Mouse (Mus musculus) erythroblast, embryonic 14.5 days (primary cell): ENCODE data around the gene D1Ertd622e. TPM values are rescaled to one million over a fixed set of nuclear protein-coding genes. Genes with fewer than 3 reads are reported as not detected.

Experiments
- H3K27me3 ChIP-seq: 2 replicates; pipeline ENCODE4 v1.6.1; 2012; ENCODE audit warnings: inconsistent platforms; ENCODE audit not compliant: control insufficient read depth
- H3K36me3 ChIP-seq: 2 replicates; pipeline ENCODE4 v1.6.1; 2012; ENCODE audit warnings: mild to moderate bottlenecking, inconsistent platforms; ENCODE audit not compliant: control insufficient read depth
- H3K4me1 ChIP-seq: 2 replicates; pipeline ENCODE4 v1.6.1; 2012; ENCODE audit warnings: inconsistent platforms; ENCODE audit not compliant: control insufficient read depth
- H3K4me3 ChIP-seq: replicated peaks from 2 replicates; pipeline ENCODE3; 2012; ENCODE audit warnings: moderate library complexity, mild to moderate bottlenecking, inconsistent platforms
- H3K9me3 ChIP-seq: 2 replicates; pipeline ENCODE4 v1.6.1; 2012; ENCODE audit warnings: low read length, inconsistent platforms, mixed read lengths; ENCODE audit not compliant: control insufficient read depth
- GATA1 ChIP-seq: IDR thresholded peaks from 2 replicates; pipeline ENCODE4 v1.6.1; 2012; ENCODE audit warnings: low read length, inconsistent platforms, mixed read lengths
- TAL1 ChIP-seq: IDR thresholded peaks from 3 replicates; pipeline ENCODE4 v1.6.1; 2012; ENCODE audit warnings: low read length, inconsistent platforms, mixed read lengths
- polyA plus RNA-seq: library from polyadenylated mRNA; stranded (reverse); fragments of >175 nt; gene quantifications from 2 replicates; pipeline ENCODE4 v1.2.3, GENCODE M21; 2012

The D1Ertd622e gene
- polyA plus RNA-seq, 1 experiment = 3.7 TPM

DNA sequence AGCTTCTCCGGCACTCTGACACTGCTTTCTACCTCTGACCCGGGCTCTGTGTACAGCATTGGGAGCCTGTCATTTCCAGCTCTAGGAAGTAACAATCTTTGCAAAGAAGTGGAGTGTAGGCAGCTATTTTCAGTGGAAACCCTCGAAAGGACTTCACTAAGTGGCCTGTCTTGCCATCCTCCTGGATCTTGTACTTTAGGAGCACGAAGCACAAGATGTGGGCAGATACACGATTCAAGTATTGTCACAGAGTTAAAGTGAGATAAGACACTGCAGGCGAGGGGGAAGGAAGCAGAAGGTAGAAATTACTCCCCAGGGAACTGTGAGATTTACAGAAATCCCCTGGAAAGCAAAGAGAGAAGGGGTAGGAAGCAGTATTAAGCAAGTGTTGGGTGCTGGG is 36.4 kb downstream of the D1Ertd622e start:
- Histone ChIP-seq H3K9me3 (no peaks in the 10 kb centered on the region), H3K4me3 (no peak overlapping the region), H3K4me1 (peaks cover 2% of the 10 kb centered on the region), H3K36me3 (peaks cover 62% of the 10 kb centered on the region), H3K27me3 (no peaks in the 10 kb centered on the region)
- TF ChIP-seq TAL1 = no peak
- TF ChIP-seq GATA1 = no peak

DNA sequence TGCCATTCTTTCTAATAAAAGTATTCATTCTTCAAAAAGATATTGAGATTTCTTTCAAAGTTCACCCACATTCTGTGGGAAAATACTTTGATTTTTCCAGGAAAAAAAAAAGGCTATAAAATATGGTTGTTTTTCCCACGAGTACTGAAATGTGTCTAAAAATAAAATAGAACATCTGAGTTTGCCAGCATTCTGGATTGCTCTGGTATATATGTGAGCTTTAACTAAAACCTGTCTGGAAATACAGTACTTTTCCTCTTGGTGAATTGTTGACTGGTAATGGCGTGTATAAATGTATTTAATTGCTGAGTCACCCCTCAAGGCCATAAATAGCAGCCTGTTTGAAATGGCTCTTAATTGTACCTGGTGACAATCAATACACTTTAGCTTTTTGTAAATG is 37.5 kb downstream of the D1Ertd622e start:
- H3K9me3 ChIP-seq = no peaks in the 10 kb centered on the region

DNA sequence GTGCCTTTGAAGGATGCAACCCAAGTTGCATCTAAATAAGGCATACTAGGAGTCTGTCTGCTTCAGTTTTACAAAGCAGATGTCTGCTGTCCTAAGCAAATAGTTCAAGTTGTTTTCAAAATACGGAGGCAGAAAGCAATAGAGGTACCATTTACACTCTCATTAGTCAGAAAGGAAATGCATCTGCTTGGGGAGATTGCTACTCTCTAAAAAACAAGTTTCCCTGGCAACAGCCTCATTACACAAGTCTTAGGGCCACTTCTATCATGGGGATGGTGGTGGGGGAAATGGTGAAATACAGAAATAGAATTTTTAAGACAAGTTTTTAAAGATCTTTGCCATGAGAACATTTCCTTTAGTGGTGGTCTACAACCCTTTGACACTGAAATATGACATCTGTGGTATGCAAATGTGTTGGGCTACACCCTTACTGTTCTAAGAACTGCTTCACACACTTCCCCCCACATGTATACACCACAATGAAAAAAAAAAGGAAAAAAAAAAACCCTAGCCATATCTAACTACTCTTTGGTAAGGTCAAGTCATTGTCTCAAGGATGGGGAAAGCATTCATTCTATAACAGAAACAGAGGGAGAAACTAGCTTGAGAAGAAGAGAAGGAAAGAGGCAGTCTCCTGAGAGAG is 38.5 kb downstream of the D1Ertd622e start:
- TF ChIP-seq GATA1 (no peak), TAL1 (no peak)
- no peak overlapping the region for H3K4me3 ChIP-seq

More for the DNA sequence above, 37.5 kb downstream of the D1Ertd622e start:
- peaks cover 2% of the 10 kb centered on the region for H3K4me1 ChIP-seq
- H3K4me3 ChIP-seq = no peak overlapping the region
- H3K36me3 ChIP-seq = peaks cover 63% of the 10 kb centered on the region
- H3K27me3 ChIP-seq = no peaks in the 10 kb centered on the region
- TF ChIP-seq TAL1 (no peak), GATA1 (no peak)

DNA sequence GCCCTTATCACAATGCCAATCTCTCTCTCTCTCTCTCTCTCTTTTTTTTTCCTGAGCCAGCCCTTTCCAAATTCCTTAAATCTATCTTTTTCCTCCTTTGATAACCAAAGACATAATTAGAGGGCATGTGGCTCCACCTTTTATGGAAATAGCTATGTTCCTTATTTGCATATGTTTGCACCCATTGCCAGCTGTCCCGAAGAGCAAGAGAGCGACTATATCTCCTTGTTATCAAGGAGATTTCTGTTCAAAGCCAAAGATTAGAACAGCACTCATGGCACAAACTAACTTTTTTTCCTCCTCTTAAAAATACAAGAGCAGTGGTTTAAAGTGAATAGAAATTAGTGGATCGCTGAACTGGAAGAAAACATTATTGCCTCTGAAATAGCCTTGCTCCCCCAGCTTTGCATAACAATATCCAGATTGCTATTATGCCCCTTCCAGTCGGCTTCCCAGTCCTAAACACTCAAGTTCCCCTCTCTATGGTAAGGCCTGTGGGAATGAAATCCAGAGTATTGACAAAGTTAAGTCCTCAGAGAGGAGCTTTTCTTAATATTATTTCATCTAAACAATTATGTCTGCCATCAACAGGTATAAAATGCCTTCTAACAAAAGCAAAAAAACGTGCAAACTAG is 39.2 kb downstream of the D1Ertd622e start:
- Histone ChIP-seq H3K4me3 (no peak overlapping the region), H3K36me3 (peaks cover 49% of the 10 kb centered on the region)
- TF ChIP-seq TAL1 (no peak), GATA1 (no peak)

More for the DNA sequence above, 38.5 kb downstream of the D1Ertd622e start:
- no peaks in the 10 kb centered on the region for H3K27me3 ChIP-seq
- peaks cover 55% of the 10 kb centered on the region for H3K36me3 ChIP-seq
- peaks cover 2% of the 10 kb centered on the region for H3K4me1 ChIP-seq
- H3K9me3 ChIP-seq = no peaks in the 10 kb centered on the region

DNA sequence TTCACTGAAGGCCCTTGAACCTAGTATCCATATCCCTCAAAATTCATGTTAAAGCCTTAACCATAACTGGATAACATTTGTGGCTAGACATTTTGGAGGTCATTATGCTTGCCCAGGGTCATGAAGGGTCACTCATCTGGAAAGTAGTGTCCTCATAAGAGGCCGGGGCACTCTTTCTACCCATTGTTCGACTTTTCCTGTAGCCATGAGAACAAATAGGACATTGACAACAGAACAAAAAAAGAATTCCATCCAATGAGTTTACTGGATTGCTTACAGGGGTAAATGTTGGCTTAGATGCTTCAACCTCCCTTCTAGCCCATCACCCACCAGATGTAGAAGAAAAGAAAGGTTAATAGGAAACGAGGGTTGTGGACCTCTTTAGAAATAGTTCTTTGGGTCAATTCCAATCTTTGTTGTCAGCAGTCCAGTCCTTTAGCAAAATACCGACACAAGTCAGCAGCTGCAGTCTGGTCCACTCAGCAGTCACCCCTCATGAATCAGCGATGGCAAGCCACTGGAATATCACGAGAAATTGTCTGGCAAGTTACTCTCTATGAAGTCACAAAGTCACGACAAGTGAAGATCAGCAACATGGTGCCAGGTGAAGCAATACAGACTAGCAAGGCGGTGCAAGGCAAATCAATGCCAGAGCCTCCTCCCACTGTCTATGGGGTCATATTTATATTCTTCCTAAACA is 42.1 kb downstream of the D1Ertd622e start:
- H3K27me3 ChIP-seq = no peaks in the 10 kb centered on the region
- TF ChIP-seq GATA1 (no peak), TAL1 (no peak)
- H3K36me3 ChIP-seq = peaks cover 23% of the 10 kb centered on the region
- peaks cover 2% of the 10 kb centered on the region for H3K4me1 ChIP-seq
- no peaks in the 10 kb centered on the region for H3K9me3 ChIP-seq
- no peak overlapping the region for H3K4me3 ChIP-seq

More for the DNA sequence above, 39.2 kb downstream of the D1Ertd622e start:
- no peaks in the 10 kb centered on the region for H3K9me3 ChIP-seq
- H3K27me3 ChIP-seq = no peaks in the 10 kb centered on the region
- H3K4me1 ChIP-seq = peaks cover 2% of the 10 kb centered on the region

DNA sequence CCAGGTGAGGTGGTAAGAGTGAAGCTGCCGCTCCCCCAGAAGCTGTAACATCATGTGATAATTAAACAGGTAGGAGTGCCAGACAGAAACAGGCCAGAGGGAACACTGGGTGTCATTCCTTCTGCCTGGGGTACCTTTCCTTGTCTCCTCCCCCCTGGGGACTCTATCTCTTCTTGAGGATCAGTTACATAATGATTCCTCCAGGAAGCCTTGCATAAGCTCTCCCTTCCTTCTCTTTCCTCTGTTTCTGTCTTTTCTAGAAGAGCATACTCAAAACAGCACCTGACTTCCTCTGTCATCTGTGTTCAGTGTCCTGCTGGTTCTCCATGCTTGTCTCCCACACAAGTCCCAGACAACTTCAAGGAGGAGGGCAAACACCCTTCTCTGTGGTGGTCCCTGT is 46.3 kb downstream of the D1Ertd622e start:
- Histone ChIP-seq H3K27me3 (no peaks in the 10 kb centered on the region), H3K4me3 (no peak overlapping the region), H3K4me1 (no peaks in the 10 kb centered on the region), H3K9me3 (no peaks in the 10 kb centered on the region), H3K36me3 (peaks cover 14% of the 10 kb centered on the region)
- no peak for TF ChIP-seq GATA1
- TF ChIP-seq TAL1 = no peak

DNA sequence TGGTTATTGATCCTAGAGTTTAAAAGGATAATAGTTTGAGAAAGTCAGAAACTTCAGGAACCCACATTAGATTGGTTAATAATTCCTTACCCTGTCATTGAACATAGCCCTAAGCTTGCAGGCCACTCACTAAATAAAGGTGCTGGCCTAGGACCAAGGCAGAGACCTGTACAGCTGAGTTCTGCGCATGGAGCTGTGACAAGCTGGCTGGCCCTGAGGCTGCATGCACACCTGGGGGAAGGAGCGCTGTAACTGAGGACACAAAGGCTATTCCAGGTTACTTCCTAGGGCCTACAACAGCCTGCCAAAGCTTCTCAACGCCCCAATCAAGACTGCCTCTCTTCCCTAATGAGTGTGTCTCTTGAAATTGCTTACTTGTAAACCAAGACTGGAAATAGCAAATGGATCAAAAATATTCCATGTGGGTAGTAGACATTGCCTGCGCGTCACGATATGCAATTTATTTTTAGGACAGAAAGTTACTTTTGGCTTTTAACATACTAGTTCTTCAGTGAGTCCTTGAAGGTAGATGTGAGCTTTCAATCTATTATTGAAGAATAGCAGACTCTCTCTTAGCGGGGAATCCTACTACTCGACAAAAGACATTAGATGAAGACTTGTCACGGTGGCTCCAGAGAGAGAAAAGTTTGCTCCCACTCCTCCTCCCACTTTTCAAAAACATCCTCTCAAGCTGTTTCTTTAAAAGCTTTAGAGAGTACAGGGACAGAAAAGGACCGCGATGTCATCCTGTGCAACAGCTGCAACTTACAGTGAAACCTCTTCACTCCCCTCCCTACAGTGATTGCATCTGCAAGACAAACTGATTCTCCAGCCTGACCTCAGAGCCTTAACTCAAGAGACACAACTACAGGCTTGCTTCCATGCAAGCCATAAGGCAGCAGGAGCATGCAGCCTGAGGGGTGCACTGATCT is 47.1 kb downstream of the D1Ertd622e start:
- Histone ChIP-seq H3K27me3 (no peaks in the 10 kb centered on the region), H3K4me1 (no peaks in the 10 kb centered on the region), H3K36me3 (peaks cover 7% of the 10 kb centered on the region), H3K4me3 (no peak overlapping the region), H3K9me3 (no peaks in the 10 kb centered on the region)
- TF ChIP-seq TAL1 (no peak), GATA1 (no peak)

DNA sequence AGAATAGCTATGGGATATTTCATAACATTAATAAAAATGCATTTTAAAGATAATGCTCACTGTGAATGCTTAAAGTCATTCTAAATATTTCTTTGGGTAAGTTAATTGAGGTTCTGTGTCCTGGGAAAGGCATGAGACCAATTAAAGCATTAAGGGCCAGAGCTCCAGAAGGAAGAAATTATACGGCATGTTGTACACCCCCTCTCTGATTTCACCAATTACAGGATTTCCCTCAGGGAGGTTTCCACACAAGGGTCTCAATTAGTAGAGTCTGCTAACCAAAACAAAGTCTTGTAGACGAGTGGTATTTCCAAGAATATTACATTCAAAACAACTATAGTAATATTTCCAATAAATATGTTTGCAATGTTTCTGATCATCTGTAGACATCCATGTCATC is 50.1 kb downstream of the D1Ertd622e start:
- Histone ChIP-seq H3K4me1 (no peaks in the 10 kb centered on the region), H3K9me3 (no peaks in the 10 kb centered on the region), H3K36me3 (no peaks in the 10 kb centered on the region), H3K4me3 (no peak overlapping the region), H3K27me3 (no peaks in the 10 kb centered on the region)
- TF ChIP-seq GATA1 (no peak), TAL1 (no peak)
